Mouse (Mus musculus) kidney, adult 2 months (tissue): ENCODE results near the gene Tmem63c. TPM values are rescaled to one million over a fixed set of nuclear protein-coding genes. Genes with fewer than 3 reads are reported as not detected.

Source experiments
- DNase-seq: peaks from one replicate; pipeline ENCODE4 v3.0.0; 2021
- H3K27ac ChIP-seq: fragments of 200-500 bp; 2 replicates; pipeline ENCODE4 v1.5.1; 2012; ENCODE audit warnings: low read depth, low read length, control low read depth, inconsistent platforms; ENCODE audit not compliant: insufficient read depth
- H3K27me3 ChIP-seq: fragments of 200-500 bp; replicated peaks from 2 replicates; pipeline ENCODE4 v1.6.1; 2012; ENCODE audit warnings: mild to moderate bottlenecking, moderate library complexity, low read length, inconsistent platforms; ENCODE audit not compliant: control insufficient read depth, insufficient read depth
- H3K36me3 ChIP-seq: fragments of 200-500 bp; 2 replicates; pipeline ENCODE4 v1.6.1; 2012; ENCODE audit warnings: mild to moderate bottlenecking, moderate library complexity, low read length, inconsistent platforms; ENCODE audit not compliant: control insufficient read depth, insufficient read depth
- H3K4me1 ChIP-seq: fragments of 200-500 bp; 2 replicates; pipeline ENCODE4 v1.6.1; 2011; ENCODE audit warnings: low read length; ENCODE audit not compliant: control insufficient read depth, insufficient read depth
- H3K4me3 ChIP-seq: fragments of 200-500 bp; 2 replicates; pipeline ENCODE4 v1.5.1; 2011; ENCODE audit warnings: mild to moderate bottlenecking, low read depth, low read length, control low read depth; ENCODE audit not compliant: insufficient read depth
- CTCF ChIP-seq: fragments of 200-500 bp; conservative IDR thresholded peaks from 2 replicates; pipeline ENCODE4 v1.5.1; 2011; ENCODE audit warnings: low read depth, mild to moderate bottlenecking, control low read depth, low read length, moderate library complexity, mixed read lengths; ENCODE audit not compliant: insufficient read depth, insufficient read length
- POLR2A ChIP-seq: fragments of 200-500 bp; IDR thresholded peaks from one replicate; pipeline ENCODE4 v1.6.1; 2011; ENCODE audit warnings: low read depth, low read length, control low read depth
- WGBS: fragments of 180-500 bp; shearing (Covaris S2); methylation state at CpG from one replicate; pipeline ENCODE4 v1.1.7; 2018; 5-methylcytosine and 5-hydroxymethylcytosine counted together
- polyA plus RNA-seq: library from polyadenylated mRNA; depleted of rRNA; stranded (reverse); fragments of >200 nt; gene quantifications from 2 replicates; pipeline ENCODE4 v1.2.3, GENCODE M21; 2012

Gene Tmem63c
- polyA plus RNA-seq, 1 experiment = 0.19 TPM

DNA sequence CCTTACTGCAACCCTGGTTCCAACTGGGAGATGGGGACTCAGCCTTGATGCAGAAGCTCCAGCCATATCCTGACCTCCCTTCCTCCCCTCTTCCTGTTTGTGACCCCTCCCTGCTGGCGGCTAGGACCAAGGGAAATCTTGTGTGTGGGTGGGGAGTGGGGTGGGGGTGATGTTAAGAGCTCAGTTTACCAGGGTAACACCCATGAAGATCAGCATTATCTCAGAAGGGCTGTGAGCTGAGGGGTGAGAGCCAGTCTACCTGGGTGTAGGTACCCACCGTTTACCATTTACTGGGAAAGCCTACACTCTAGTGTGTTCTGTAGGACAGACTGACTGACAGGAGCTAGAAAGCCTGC, 30.4 kb upstream of the Tmem63c start:
- peaks cover 2% of the 10 kb centered on the region for H3K27me3 ChIP-seq
- H3K27ac ChIP-seq = no peak overlapping the region
- H3K4me1 ChIP-seq = no peaks in the 10 kb centered on the region
- TF ChIP-seq POLR2A = no peak
- TF ChIP-seq CTCF = no peak
- H3K4me3 ChIP-seq = no peak overlapping the region
- WGBS = 39% methylated on average over 2 of the region's 2 CpGs
- no peaks in the 10 kb centered on the region for H3K36me3 ChIP-seq
- no peak for DNase-seq

DNA sequence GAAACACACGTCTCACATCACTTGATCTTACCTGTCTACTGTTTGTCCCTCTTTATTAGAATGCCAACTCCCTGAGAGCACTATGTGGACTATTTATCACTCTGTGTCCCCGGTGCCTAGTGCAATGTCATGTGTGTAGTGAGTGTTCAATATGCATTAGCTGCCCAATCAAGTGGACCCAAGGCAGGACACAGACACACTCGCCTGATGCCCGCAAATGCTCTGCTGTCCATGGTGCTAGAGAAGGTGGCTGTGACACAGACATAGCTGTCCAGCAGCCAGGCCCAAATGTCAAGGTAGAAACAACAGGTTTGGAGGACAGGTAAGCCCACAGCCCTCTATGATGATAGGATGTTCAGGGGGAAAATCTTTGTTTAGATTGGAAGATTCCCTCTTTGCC, 27.0 kb upstream of the Tmem63c start:
- peaks cover 2% of the 10 kb centered on the region for H3K27me3 ChIP-seq
- no peak for TF ChIP-seq POLR2A
- no peak for TF ChIP-seq CTCF
- no peaks in the 10 kb centered on the region for H3K4me1 ChIP-seq
- no peak overlapping the region for H3K27ac ChIP-seq
- H3K4me3 ChIP-seq = no peak overlapping the region
- no peak for DNase-seq
- H3K36me3 ChIP-seq = no peaks in the 10 kb centered on the region
- 35% methylated on average over 4 of the region's 4 CpGs for WGBS

DNA sequence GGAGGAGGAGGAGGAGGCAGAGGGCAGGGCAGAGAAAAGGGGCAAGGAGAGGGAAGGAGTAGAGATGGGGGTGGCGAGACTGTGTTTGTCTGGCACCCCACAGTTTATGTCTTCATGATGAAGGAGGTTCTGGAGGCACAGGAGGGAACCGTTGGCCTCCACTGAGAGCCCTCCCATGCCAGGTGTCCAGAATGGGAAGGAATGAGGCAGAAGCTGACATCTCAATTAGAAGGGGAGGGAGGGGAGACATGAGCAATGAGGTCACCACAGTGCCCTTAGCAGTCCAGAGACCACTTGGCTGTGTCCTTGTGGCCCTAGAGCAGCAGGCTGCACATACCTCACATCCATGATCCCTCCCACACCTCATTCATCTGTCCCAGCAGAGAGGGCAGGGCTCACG, 26.4 kb upstream of the Tmem63c start:
- peaks cover 2% of the 10 kb centered on the region for H3K27me3 ChIP-seq
- no peaks in the 10 kb centered on the region for H3K36me3 ChIP-seq
- TF ChIP-seq CTCF (no peak), POLR2A (no peak)
- no peak overlapping the region for H3K4me3 ChIP-seq
- H3K4me1 ChIP-seq = no peaks in the 10 kb centered on the region
- no peak for DNase-seq
- no peak overlapping the region for H3K27ac ChIP-seq
- WGBS = 32% methylated on average over 3 of the region's 3 CpGs

DNA sequence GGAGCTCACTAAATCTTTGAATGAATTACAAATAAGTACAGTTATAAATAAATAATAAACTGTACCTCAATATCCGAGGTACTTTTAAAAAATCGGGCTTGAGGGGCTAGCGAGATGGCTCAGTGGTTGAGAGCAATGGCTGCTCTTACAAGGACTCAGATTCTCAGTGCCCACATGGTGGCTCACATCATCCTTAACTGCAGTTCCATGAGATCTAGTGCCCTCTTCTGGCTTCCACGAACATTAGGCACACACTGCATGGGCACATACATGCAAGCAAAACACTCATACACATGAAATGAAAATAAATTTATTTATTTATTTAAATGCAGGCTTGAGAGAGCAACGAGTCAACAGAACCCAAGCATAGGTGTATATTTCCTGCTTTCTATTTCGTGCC, 25.2 kb upstream of the Tmem63c start:
- no peak overlapping the region for H3K4me3 ChIP-seq
- DNase-seq = no peak
- H3K4me1 ChIP-seq = no peaks in the 10 kb centered on the region
- H3K27ac ChIP-seq = no peak overlapping the region
- no peaks in the 10 kb centered on the region for H3K36me3 ChIP-seq
- TF ChIP-seq CTCF = no peak
- no peak for TF ChIP-seq POLR2A
- no peaks in the 10 kb centered on the region; the same call in 1 of the 2 replicates for H3K27me3 ChIP-seq
- 75% methylated on average over 6 of the region's 6 CpGs for WGBS

DNA sequence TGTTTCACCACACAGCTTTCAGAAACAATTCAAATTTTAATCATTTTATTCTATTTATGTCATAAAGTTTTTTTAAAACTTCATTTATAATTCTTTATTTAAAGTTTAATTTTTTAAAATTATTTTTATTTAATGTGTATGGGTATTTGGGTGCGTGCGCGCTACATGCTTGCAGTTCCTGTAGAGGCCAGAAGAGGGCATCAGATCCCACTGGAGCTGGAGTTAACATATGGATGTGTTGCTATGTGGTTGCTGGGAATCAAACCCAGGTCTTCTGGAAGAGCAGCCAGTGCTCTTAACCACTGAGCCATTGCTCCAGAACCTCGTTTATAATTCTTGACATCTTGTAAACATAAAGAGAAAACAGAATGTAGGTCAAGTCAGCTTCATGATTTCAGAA, 22.4 kb upstream of the Tmem63c start:
- no peak for DNase-seq
- Histone ChIP-seq H3K36me3 (no peaks in the 10 kb centered on the region), H3K27ac (no peak overlapping the region), H3K4me1 (no peaks in the 10 kb centered on the region), H3K27me3 (no peaks in the 10 kb centered on the region), H3K4me3 (no peak overlapping the region)
- 0 out of 2 replicates have a peak, but pooled peaks have one; percentile 16 for TF ChIP-seq CTCF
- no peak for TF ChIP-seq POLR2A
- 87% methylated on average over 4 of the region's 4 CpGs for WGBS

DNA sequence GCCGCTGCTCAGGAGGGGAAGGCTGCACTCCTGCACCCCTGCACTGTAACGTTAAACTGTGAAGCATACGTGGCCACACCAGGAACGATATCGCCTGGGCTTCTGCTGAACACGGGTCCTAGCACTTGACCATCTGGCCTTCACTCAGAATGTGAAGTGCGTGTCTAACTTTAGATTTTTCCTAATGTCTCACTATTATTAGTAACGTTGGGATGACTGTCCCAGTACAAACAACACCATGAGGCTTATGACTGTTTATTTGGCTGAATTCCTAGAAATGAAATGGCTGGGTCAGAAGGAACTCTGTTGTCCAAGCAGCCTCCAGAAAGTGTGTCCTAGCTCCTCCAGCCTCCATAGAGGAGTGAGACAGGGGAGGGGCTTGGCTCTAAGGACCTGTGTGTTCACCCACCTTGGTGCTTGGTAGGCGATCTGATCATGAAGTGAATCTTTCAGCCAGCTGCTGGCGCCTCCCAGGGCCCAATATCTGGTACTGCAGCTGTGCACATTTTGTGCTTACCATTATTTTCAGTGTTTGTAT, 21.8 kb upstream of the Tmem63c start:
- Histone ChIP-seq H3K4me1 (no peaks in the 10 kb centered on the region), H3K36me3 (no peaks in the 10 kb centered on the region), H3K4me3 (no peak overlapping the region), H3K27me3 (no peaks in the 10 kb centered on the region), H3K27ac (no peak overlapping the region)
- TF ChIP-seq CTCF (no peak), POLR2A (no peak)
- WGBS = 66% methylated on average over 10 of the region's 10 CpGs
- DNase-seq = no peak

DNA sequence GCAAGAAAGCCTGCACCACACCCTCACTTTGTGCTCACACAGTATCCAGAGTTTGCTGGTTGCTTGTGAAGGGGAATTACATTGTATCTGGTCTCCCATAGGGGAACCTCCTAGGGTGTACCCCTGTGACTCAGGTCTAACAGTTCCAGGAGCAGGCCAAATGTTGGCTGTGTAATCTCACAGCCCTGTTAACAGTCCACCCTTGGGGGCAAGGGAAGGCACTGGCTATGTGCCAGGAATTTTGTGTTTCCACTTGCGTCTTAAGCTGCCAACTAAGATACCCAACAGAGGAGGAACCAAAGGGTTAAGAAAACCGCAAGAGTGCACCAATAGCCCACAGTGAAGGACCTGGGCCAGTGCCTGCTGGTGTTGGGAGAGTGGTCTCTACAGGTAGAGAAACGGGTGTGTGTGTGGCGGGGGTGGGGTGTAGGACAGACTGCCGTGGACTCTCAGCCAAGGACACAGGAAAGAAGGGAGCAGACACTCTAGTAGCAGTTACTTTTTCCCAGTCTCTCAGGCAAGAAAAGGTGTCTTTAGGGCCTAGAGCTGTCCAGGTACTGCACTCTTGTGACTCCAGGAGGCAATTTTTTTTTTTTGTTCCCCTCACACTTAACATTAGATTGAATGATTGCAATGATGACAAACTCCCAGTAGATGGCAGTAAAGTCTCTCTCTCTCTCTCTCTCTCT, 20.8 kb upstream of the Tmem63c start:
- WGBS = 51% methylated on average over 5 of the region's 5 CpGs
- TF ChIP-seq CTCF = no peak
- TF ChIP-seq POLR2A = no peak

DNA sequence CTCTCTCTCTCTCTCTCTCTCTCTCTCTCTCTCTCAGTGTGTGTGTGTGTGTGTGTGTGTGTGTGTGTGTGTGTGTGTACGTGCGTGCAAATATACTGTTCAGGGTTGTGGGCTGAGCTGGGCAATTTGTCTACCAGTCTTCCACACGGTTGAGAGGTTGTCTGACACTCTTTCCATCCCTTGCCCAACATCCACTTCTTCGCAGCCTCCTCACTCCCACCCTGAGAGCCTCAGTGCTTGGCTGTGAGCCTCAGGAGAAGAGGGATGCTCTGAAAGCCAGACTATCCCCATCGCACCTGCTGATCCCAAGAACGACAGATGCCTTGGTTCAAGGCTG, 20.3 kb upstream of the Tmem63c start:
- WGBS = 39% methylated on average over 6 of the region's 6 CpGs
- no peak overlapping the region for H3K4me3 ChIP-seq
- no peaks in the 10 kb centered on the region for H3K36me3 ChIP-seq
- DNase-seq = no peak
- TF ChIP-seq POLR2A = no peak
- no peak for TF ChIP-seq CTCF
- H3K4me1 ChIP-seq = no peaks in the 10 kb centered on the region
- no peaks in the 10 kb centered on the region for H3K27me3 ChIP-seq
- H3K27ac ChIP-seq = no peak overlapping the region

More for the DNA sequence above, 20.8 kb upstream of the Tmem63c start:
- no peaks in the 10 kb centered on the region for H3K27me3 ChIP-seq
- peak; percentile 9 for DNase-seq
- no peak overlapping the region for H3K4me3 ChIP-seq
- no peaks in the 10 kb centered on the region for H3K36me3 ChIP-seq
- H3K27ac ChIP-seq = no peak overlapping the region
- H3K4me1 ChIP-seq = no peaks in the 10 kb centered on the region
